Mouse (Mus musculus): ENCODE results near the gene Nucb2. TPM values are rescaled to one million over a fixed set of nuclear protein-coding genes. Genes with fewer than 3 reads are reported as not detected.

Gene Nucb2
- total RNA-seq (2012; rRNA removed) (11.5 and 12.8 TPM in 2 replicates), total RNA-seq (2014; rRNA removed) (20.0 and 22.0 TPM in 2 replicates), polyA plus RNA-seq (2012; ENCODE audit: insufficient read length, low read depth) (25.2 and 29.4 TPM in 2 replicates)

DNA sequence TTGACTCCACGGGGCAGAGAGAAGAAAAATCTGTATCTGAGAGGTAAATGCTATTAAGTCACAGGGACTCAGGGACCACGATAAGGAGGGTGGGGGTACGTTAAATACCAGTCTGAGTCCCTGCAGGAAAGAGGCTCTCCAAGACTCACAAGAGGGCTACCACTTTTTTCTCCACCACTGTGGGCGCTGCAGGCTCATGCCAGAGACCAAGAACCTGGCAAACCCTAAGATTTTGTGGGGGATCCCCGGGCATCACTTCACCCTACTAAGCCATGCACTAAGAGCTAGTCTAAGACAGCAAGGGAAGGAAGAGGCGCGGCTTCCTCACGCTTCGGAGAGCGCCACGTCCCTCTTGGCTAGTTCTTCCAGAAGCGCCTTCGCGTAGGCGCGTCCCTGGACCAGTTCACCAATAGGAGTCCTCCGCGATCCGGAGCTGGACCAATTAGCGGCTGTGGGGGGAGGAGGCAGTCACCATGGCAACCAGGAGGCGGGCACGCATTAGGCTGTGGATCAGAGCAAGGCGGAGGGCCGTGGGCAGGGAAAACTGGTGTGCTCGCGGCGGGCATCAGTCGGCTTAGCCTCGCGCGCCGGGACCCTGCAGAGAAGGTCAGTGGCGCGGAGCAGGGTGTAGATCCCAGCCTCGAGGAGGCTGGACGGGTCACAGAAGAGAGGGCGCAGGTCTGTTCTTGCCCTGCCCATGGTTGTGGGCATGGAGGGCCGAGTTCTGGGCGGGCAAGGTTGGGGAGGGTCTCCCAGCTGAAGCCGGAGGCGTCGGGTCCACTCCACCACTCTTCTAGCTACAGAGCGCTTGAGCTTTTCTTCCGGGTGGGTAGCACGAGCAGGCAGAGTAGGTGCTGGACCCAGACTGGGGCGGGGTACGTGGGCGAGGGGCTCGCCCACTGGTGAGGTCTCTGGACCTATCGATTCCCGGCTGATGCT lies at the start of gene Nucb2:
Gene Nucb2, plus strand, starts transcription at position 491 of the 939 bp plus-strand sequence.
- dilution Hi-C loops (cut with MboI; ENCODE audit: extremely low pct_ligation_motif_present, extremely low pct_unique_long_range_greater_than_20kb, low sequenced_read_pairs) = no loop called here
- no peak for TF ChIP-seq CHD1 (IDR thresholded peaks at IDR 0.05; ENCODE audit: low read depth, low read length)
- TF ChIP-seq BHLHE40 (IDR thresholded peaks at IDR 0.05; ENCODE audit: low read depth, low read length) = no peak
- TF ChIP-seq ZKSCAN1 (IDR thresholded peaks at IDR 0.05; ENCODE audit: borderline replicate concordance, low read depth, low read length) = no peak
- no peak for TF ChIP-seq MEF2A (IDR thresholded peaks at IDR 0.05; ENCODE audit: borderline replicate concordance, low read depth, low read length)
- peak in 1 of 2 experiments; percentile 19; a peak in 2 of 4 replicates for TF ChIP-seq CTCF (conservative IDR thresholded peaks at IDR 0.05 in 1 of 2, IDR thresholded peaks at IDR 0.05 in 1 of 2; ENCODE audit: low read depth in 2 of 2, low read length in 2 of 2)
- TF ChIP-seq CHD2 (IDR thresholded peaks at IDR 0.05; ENCODE audit: low read length) = peak; percentile 90
- TF ChIP-seq RCOR1 (conservative IDR thresholded peaks at IDR 0.05; ENCODE audit: low read depth, low read length) = no peak
- no peak for TF ChIP-seq USF1 (IDR thresholded peaks at IDR 0.05; ENCODE audit: low read depth, low read length)
- no peak for TF ChIP-seq USF2 (conservative IDR thresholded peaks at IDR 0.05; ENCODE audit: low read depth, low read length)
- peak; percentile 26; the same call in 1 of the 2 replicates for TF ChIP-seq NRF1 (IDR thresholded peaks at IDR 0.05; ENCODE audit: low read depth, low read length)
- no peak for TF ChIP-seq MAZ (IDR thresholded peaks at IDR 0.05; ENCODE audit: low read depth, low read length)
- no peak for TF ChIP-seq EP300 (IDR thresholded peaks at IDR 0.05; ENCODE audit: low read length)
- TF ChIP-seq ZNF384 (IDR thresholded peaks at IDR 0.05; ENCODE audit: low read depth, low read length) = no peak
- TF ChIP-seq IRF4 (IDR thresholded peaks at IDR 0.05; ENCODE audit: low read depth, low read length) = no peak; the same call in 1 of the 2 replicates
- peak; percentile 67 for TF ChIP-seq POLR2A (IDR thresholded peaks at IDR 0.05; ENCODE audit: low read depth, low read length)
- TF ChIP-seq MAX (IDR thresholded peaks at IDR 0.05; ENCODE audit: low read length) = 0 out of 2 replicates have a peak, but pooled peaks have one; percentile 41
- TF ChIP-seq SIN3A (IDR thresholded peaks at IDR 0.05; ENCODE audit: low read length) = 0 out of 2 replicates have a peak, but pooled peaks have one; percentile 17
- no peak for TF ChIP-seq POLR2AphosphoS2 (IDR thresholded peaks at IDR 0.05; ENCODE audit: low read depth, low read length)
- TF ChIP-seq PAX5 (IDR thresholded peaks at IDR 0.05; ENCODE audit: low read length) = no peak
- TF ChIP-seq E2F4 (IDR thresholded peaks at IDR 0.05; ENCODE audit: insufficient replicate concordance, low read depth, low read length) = no peak
- TF ChIP-seq GABPA (IDR thresholded peaks at IDR 0.05; ENCODE audit: insufficient replicate concordance, low read depth, low read length) = no peak
- TF ChIP-seq NELFE (IDR thresholded peaks at IDR 0.05; ENCODE audit: low read depth, low read length) = peak; percentile 50; the same call in 1 of the 2 replicates
- TF ChIP-seq ETS1 (conservative IDR thresholded peaks at IDR 0.05; ENCODE audit: low read depth, low read length) = no peak; the same call in 1 of the 2 replicates
- no peak for TF ChIP-seq MAFK (IDR thresholded peaks at IDR 0.05; ENCODE audit: insufficient replicate concordance, low read length)
- peak; percentile 86 for TF ChIP-seq MXI1 (IDR thresholded peaks at IDR 0.05; ENCODE audit: low read depth, low read length)
- no peak for TF ChIP-seq KAT2A (IDR thresholded peaks at IDR 0.05; ENCODE audit: insufficient replicate concordance, low read length)
- no peak for TF ChIP-seq JUN (IDR thresholded peaks at IDR 0.05; ENCODE audit: insufficient read depth, low read depth, low read length)
- TF ChIP-seq TBP (conservative IDR thresholded peaks at IDR 0.05; ENCODE audit: low read depth, low read length) = peak; percentile 35; the same call in 1 of the 2 replicates
- TF ChIP-seq TCF12 (IDR thresholded peaks at IDR 0.05; ENCODE audit: low read depth, low read length) = no peak
- TF ChIP-seq ZC3H11A (IDR thresholded peaks at IDR 0.05; ENCODE audit: low read depth, low read length) = no peak
- no peak for TF ChIP-seq MYC (IDR thresholded peaks at IDR 0.05; ENCODE audit: low read depth, low read length)
- TF ChIP-seq UBTF (IDR thresholded peaks at IDR 0.05; ENCODE audit: low read depth, low read length) = no peak
- 0 out of 2 replicates have a peak, but pooled peaks have one; percentile 20 for TF ChIP-seq ZMIZ1 (IDR thresholded peaks at IDR 0.05; ENCODE audit: low read depth, low read length)
- TF ChIP-seq HCFC1 (IDR thresholded peaks at IDR 0.05; ENCODE audit: low read depth, low read length) = no peak
- TF ChIP-seq JUND (conservative IDR thresholded peaks at IDR 0.05; ENCODE audit: low read depth, low read length) = no peak
- TF ChIP-seq SMC3 (IDR thresholded peaks at IDR 0.05; ENCODE audit: low read depth, low read length) = no peak
- peak; percentile 60 for TF ChIP-seq ELF1 (IDR thresholded peaks at IDR 0.05; ENCODE audit: low read depth, low read length)

More for the DNA sequence above, at the start of gene Nucb2:
- H3K4me1 ChIP-seq (ENCODE audit: control insufficient read depth in 1 of 2, insufficient read depth in 2 of 2) = peaks cover 0 to 28% of the 10 kb centered on the region in 2 experiments; a peak in 2 of 4 replicates
- H3K79me2 ChIP-seq (replicated peaks; ENCODE audit: control insufficient read depth, extremely low read depth, insufficient read depth, poor library complexity, severe bottlenecking) = no peaks in the 10 kb centered on the region
- H3K4me2 ChIP-seq (ENCODE audit: insufficient read depth, low read depth, poor library complexity, severe bottlenecking) = peak within 1 kb of the TSS; percentile 78
- no peak within 1 kb of the TSS for H3K27ac ChIP-seq (ENCODE audit: insufficient read depth, low read depth)
- H3K27me3 ChIP-seq (replicated peaks) = no peaks in the 10 kb centered on the region
- peak; percentile 98 for DNase-seq (ENCODE audit: extremely low read depth)
- no peaks in the 10 kb centered on the region for H3K36me3 ChIP-seq (replicated peaks in 1 of 2; ENCODE audit: control insufficient read depth in 1 of 2, insufficient read depth in 1 of 2, low read length in 1 of 2)
- H3K4me3 ChIP-seq (replicated peaks in 1 of 3; ENCODE audit: low read depth in 2 of 3, low read length in 2 of 3, poor library complexity in 1 of 3) = peak within 1 kb of the TSS; percentile 78 to 91 (median 80)
- peak within 1 kb of the TSS; percentile 34 for H3K9ac ChIP-seq (ENCODE audit: insufficient read depth, low read depth)
- in situ Hi-C loops (cut with MboI; ENCODE audit: low pct_ligation_motif_present, low pct_unique_long_range_greater_than_20kb, low sequenced_read_pairs) = loop anchor here (25.0 kb wide), 1 partner anchor 167 kb away; the partner anchor contains the start of gene Rps13
- peaks cover 2% of the 10 kb centered on the region for H3K9me3 ChIP-seq (replicated peaks; ENCODE audit: low read length)

Data from CH12.LX (cell line).